Mouse (Mus musculus) v-Abl transformed pro-B cells (cell line): ENCODE data around the gene Gnb3.
"Not testable (repeated sequence)": the region's sequence is repeated elsewhere in the genome, so short reads cannot be mapped to it uniquely, and the experiment has no call there.

Source experiments
- in situ Hi-C, 2 experiments: fragments of 400-800 bp; cut with MboI; formaldehyde crosslinking; loops; one replicate each; pipeline ENCODE4 v1.15.1; 2025; ENCODE audit not compliant: unreplicated experiment in 2 of 2

Gnb3 gene

GRCm38 (mm10) chr6:124822049-124822448 is 18.0 kb downstream of the Gnb3 start:
- in situ Hi-C loops, result no loop called here

- in situ Hi-C loops, result no loop called here
Measured at GRCm38 (mm10) chr6:124820891-124821290, 19.2 kb downstream of the Gnb3 start.

- in situ Hi-C loops, result no loop called here
Measured at GRCm38 (mm10) chr6:124817971-124818370, 22.1 kb downstream of the Gnb3 start.

- in situ Hi-C loops, result no loop called here
Measured at GRCm38 (mm10) chr6:124817563-124817962, 22.5 kb downstream of the Gnb3 start.

- in situ Hi-C loops, result no loop called here
Measured at GRCm38 (mm10) chr6:124817125-124817524, 22.9 kb downstream of the Gnb3 start.

- in situ Hi-C loops, result no loop called here
Measured at GRCm38 (mm10) chr6:124816611-124817010, 23.5 kb downstream of the Gnb3 start.

- in situ Hi-C loops, result no loop called here
Measured at GRCm38 (mm10) chr6:124814858-124815774, 25.0 kb downstream of the Gnb3 start.

- in situ Hi-C loops, result no loop called here
Measured at GRCm38 (mm10) chr6:124814448-124814847, 25.6 kb downstream of the Gnb3 start.

- in situ Hi-C loops, result no loop called here
Measured at GRCm38 (mm10) chr6:124813933-124814332, 26.1 kb downstream of the Gnb3 start, which contains the start of gene Tpi1. TSS of gene Tpi1 (minus strand) at chr6:124814296.

GRCm38 (mm10) chr6:124813496-124813895 is 26.6 kb downstream of the Gnb3 start:
- in situ Hi-C loops, result no loop called here

GRCm38 (mm10) chr6:124812848-124813247 is 27.2 kb downstream of the Gnb3 start:
- in situ Hi-C loops, result no loop called here

GRCm38 (mm10) chr6:124811701-124812560 is 28.1 kb downstream of the Gnb3 start:
- in situ Hi-C loops, result no loop called here

- in situ Hi-C loops, result no loop called here
Measured at GRCm38 (mm10) chr6:124811403-124811665, 28.7 kb downstream of the Gnb3 start.

GRCm38 (mm10) chr6:124810566-124811402 is 29.3 kb downstream of the Gnb3 start:
- in situ Hi-C loops, result not testable (repeated sequence)

- in situ Hi-C loops, result no loop called here
Measured at GRCm38 (mm10) chr6:124809775-124810538, 30.1 kb downstream of the Gnb3 start.

- in situ Hi-C loops, result no loop called here
Measured at GRCm38 (mm10) chr6:124809052-124809774, 30.9 kb downstream of the Gnb3 start.

GRCm38 (mm10) chr6:124808358-124809012 is 31.6 kb downstream of the Gnb3 start, which contains the start of gene Spsb2:
TSS of gene Spsb2 (plus strand) at chr6:124808661.
- in situ Hi-C loops, result no loop called here

- in situ Hi-C loops, result no loop called here
Measured at GRCm38 (mm10) chr6:124807986-124808357, 32.1 kb downstream of the Gnb3 start.

GRCm38 (mm10) chr6:124807366-124807765 is 32.7 kb downstream of the Gnb3 start:
- in situ Hi-C loops, result no loop called here
